In the genomic region with DNA sequence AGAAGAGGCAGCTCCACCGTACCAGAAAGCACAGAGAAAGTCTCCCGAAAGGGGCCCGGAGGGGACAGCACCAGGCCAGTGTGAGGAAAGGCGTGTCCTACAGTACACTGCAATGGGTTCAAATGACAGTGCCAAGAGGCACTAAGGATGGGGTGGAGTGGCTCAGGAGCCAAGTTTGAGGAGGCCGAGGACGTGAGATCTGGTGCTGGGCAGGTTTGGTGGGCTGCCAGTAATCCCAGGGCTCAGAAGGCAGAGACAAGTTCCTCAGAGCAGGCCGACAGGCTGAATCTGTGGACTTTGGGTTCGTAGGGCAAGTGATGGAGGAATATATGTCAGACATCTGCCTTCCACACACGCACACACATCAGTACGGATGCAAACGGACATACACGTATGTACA, we compare ENCODE assay signal across 9 mouse cellular contexts. TPM values are rescaled to one million over a fixed set of nuclear protein-coding genes. Genes with fewer than 3 reads are reported as not detected.
DNase-seq lines count a peak whose midpoint lies in the region; ATAC-seq lines count a peak whose summit lies in the region.
"Had no signal": no experiment of that assay in that cellular context is flagged by ENCODE, and none has a peak within 500 bp of the region (broad histone marks: within the 10 kb centered on the region; RNA-seq: fewer than 3 reads in every experiment).

No protein-coding gene starts in this region.

- peak overlapping the region; percentile 96 for H3K4me3 ChIP-seq in megakaryocyte, embryonic 14.5 days (replicated peaks)
- peak overlapping the region; percentile 71 for H3K4me3 ChIP-seq in limb, embryonic 13.5 days
- peak overlapping the region; percentile 74 for H3K4me3 ChIP-seq in stomach, embryonic 16.5 days (replicated peaks; ENCODE audit: low read length)

- no peaks in the 10 kb centered on the region for H3K9me3 ChIP-seq in megakaryocyte, embryonic 14.5 days
- H3K9me3 ChIP-seq in limb, embryonic 13.5 days: no peaks in the 10 kb centered on the region
- H3K9me3 ChIP-seq in stomach, embryonic 16.5 days (replicated peaks; ENCODE audit: control insufficient read depth, low read length): no peaks in the 10 kb centered on the region

- no peak overlapping the region for H3K27ac ChIP-seq in limb, embryonic 13.5 days
- H3K27ac ChIP-seq in stomach, embryonic 16.5 days (ENCODE audit: low read length): no peak overlapping the region

- peak overlapping the region; percentile 91 for H3K4me2 ChIP-seq in limb, embryonic 13.5 days (replicated peaks)
- peak overlapping the region; percentile 81 for H3K4me2 ChIP-seq in stomach, embryonic 16.5 days (ENCODE audit: low read depth, low read length)

- peaks cover 42% of the 10 kb centered on the region for H3K36me3 ChIP-seq in megakaryocyte, embryonic 14.5 days (replicated peaks; ENCODE audit: low read length)
- H3K36me3 ChIP-seq in limb, embryonic 13.5 days: peaks cover 24% of the 10 kb centered on the region
- H3K36me3 ChIP-seq in stomach, embryonic 16.5 days (ENCODE audit: control insufficient read depth, insufficient read depth, low read length): peaks cover 4% of the 10 kb centered on the region; the same call in 1 of the 2 replicates

- H3K9ac ChIP-seq in limb, embryonic 13.5 days: peak overlapping the region; percentile 78
- peak overlapping the region; percentile 69 for H3K9ac ChIP-seq in stomach, embryonic 16.5 days (ENCODE audit: low read length)

- DNase-seq in adrenal gland, adult (ENCODE audit: inconsistent age in 2 of 2, low spot score in 1 of 2): peak; percentile 42 to 68
- no peak for DNase-seq in adrenal gland, adult 18-20 months (ENCODE audit: low spot score in 2 of 2)
- no peak for DNase-seq in layer of hippocampus, adult 11-12 months (ENCODE audit: low spot score)
- DNase-seq in spleen, adult 18-20 months: no peak
- DNase-seq: cerebellum, adult 8-10 months had no signal

- ATAC-seq in megakaryocyte, adult 5-6 weeks (ENCODE audit: poor library complexity, severe bottlenecking): no peak
- ATAC-seq in limb, embryonic 13.5 days (ENCODE audit: low FRiP score, low read depth): no peak
- no peak for ATAC-seq in stomach, embryonic 16.5 days (ENCODE audit: insufficient read depth, low FRiP score)

- H3K27me3 ChIP-seq in megakaryocyte, embryonic 14.5 days (replicated peaks): no peaks in the 10 kb centered on the region
- no peaks in the 10 kb centered on the region for H3K27me3 ChIP-seq in limb, embryonic 13.5 days
- H3K27me3 ChIP-seq in stomach, embryonic 16.5 days (ENCODE audit: control insufficient read depth, insufficient read depth, low read length): no peaks in the 10 kb centered on the region

- WGBS in limb, embryonic 13.5 days: 73% methylated on average over 12 of the region's 12 CpGs
- WGBS in stomach, embryonic 16.5 days: 62% methylated on average over 12 of the region's 12 CpGs

- peaks cover 90% of the 10 kb centered on the region for H3K4me1 ChIP-seq in megakaryocyte, embryonic 14.5 days
- H3K4me1 ChIP-seq in limb, embryonic 13.5 days: peaks cover 49% of the 10 kb centered on the region
- peaks cover 49% of the 10 kb centered on the region for H3K4me1 ChIP-seq in stomach, embryonic 16.5 days (ENCODE audit: control insufficient read depth, insufficient read depth, low read length)

RNA-seq across cellular contexts. Expression of a gene that starts 1.1 kb away (rescaled TPM):
- 10 to 100 TPM; 13.0 to 13.7 TPM for total RNA-seq in adrenal gland, adult 18-20 months (2021)
- polyA plus RNA-seq in megakaryocyte, embryonic 14.5 days (2012; ENCODE audit: insufficient read depth, low replicate concordance): 2.2 and 3.2 TPM in 2 replicates
- total RNA-seq in megakaryocyte, adult 5-6 weeks (2015): 3.7 and 4.6 TPM in 2 replicates
- total RNA-seq in megakaryocyte, adult 5-6 weeks (2017): 3.2 and 3.3 TPM in 2 replicates
- 7.2 and 11.0 TPM in 2 replicates for polyA plus RNA-seq in limb, embryonic 13.5 days (2015; fragmentation: Nextera tagmentation; extraction: Ambion mirVana)
- 6.9 and 9.9 TPM in 2 replicates for polyA plus RNA-seq in stomach, embryonic 16.5 days (2015; fragmentation: Nextera tagmentation; extraction: Ambion mirVana)

RNA-seq across cellular contexts. Expression of a gene that starts 1.4 kb away (rescaled TPM):
- total RNA-seq in adrenal gland, adult 18-20 months (2021): 100 to 1,000 TPM in 1 of 2 experiments, 10 to 100 TPM in 1; 84.6 to 101 TPM
- polyA plus RNA-seq in megakaryocyte, embryonic 14.5 days (2012; ENCODE audit: insufficient read depth, low replicate concordance): 15.3 and 16.7 TPM in 2 replicates
- 10.5 and 14.8 TPM in 2 replicates for total RNA-seq in megakaryocyte, adult 5-6 weeks (2015)
- total RNA-seq in megakaryocyte, adult 5-6 weeks (2017): 7.4 and 11.0 TPM in 2 replicates
- polyA plus RNA-seq in limb, embryonic 13.5 days (2015; fragmentation: Nextera tagmentation; extraction: Ambion mirVana): 105 and 111 TPM in 2 replicates
- polyA plus RNA-seq in stomach, embryonic 16.5 days (2015; fragmentation: Nextera tagmentation; extraction: Ambion mirVana): 131 and 137 TPM in 2 replicates

RNA-seq across cellular contexts. Expression of a gene that starts 54.0 kb away (rescaled TPM):
- 100 to 1,000 TPM in 1 of 2 experiments, 10 to 100 TPM in 1; 93.1 to 126 TPM for total RNA-seq in adrenal gland, adult 18-20 months (2021)
- 21.5 and 66.3 TPM in 2 replicates for polyA plus RNA-seq in megakaryocyte, embryonic 14.5 days (2012; ENCODE audit: insufficient read depth, low replicate concordance)
- total RNA-seq in megakaryocyte, adult 5-6 weeks (2015): 36.3 and 36.7 TPM in 2 replicates
- 72.7 and 83.1 TPM in 2 replicates for total RNA-seq in megakaryocyte, adult 5-6 weeks (2017)
- polyA plus RNA-seq in limb, embryonic 13.5 days (2015; fragmentation: Nextera tagmentation; extraction: Ambion mirVana): 112 and 113 TPM in 2 replicates
- 90.8 and 96.1 TPM in 2 replicates for polyA plus RNA-seq in stomach, embryonic 16.5 days (2015; fragmentation: Nextera tagmentation; extraction: Ambion mirVana)

Comparison
In these comparisons a context has a peak if more than half of its experiments do, and no peak if none do; other contexts are left out.
1. DNase-seq: peak in adrenal gland, adult (2 of 2); none in adrenal gland, adult 18-20 months (0 of 2), layer of hippocampus, adult 11-12 months (single experiment) and spleen, adult 18-20 months (0 of 2).
2. Peak in every context shown above with its lines, with median percentiles within 50 percentile points of each other: H3K4me3 ChIP-seq.